Mouse (Mus musculus) MEL-GATA-1-ER (cell line): ENCODE measurements at regions not wholly inside any gene's neighbourhood (a gene's known extent, or its start where the extent isn't known, plus 50 kb on each side); places are given as distances from the start of the nearest gene placed in this dataset.

Experiments
- DNase-seq: peaks from one replicate; pipeline ENCODE4 v3.0.0-alpha.2; 2012; ENCODE audit warnings: low read depth; ENCODE audit errors: extremely low read depth

- peak; percentile 10 for DNase-seq
Measured at GRCm38 (mm10) chr9:71358961-71359360, 126.8 kb downstream of the Polr2m start.

GRCm38 (mm10) chr9:71355721-71356120 is 130.0 kb downstream of the Polr2m start:
- DNase-seq: no peak
